Mouse (Mus musculus) forebrain, embryonic 10.5 days (tissue): ENCODE measurements around the gene Gart. TPM values are rescaled to one million over a fixed set of nuclear protein-coding genes. Genes with fewer than 3 reads are reported as not detected.

Experiments used
- DNase-seq: peaks from one replicate; pipeline ENCODE4 v3.0.0-alpha.2; 2017; ENCODE audit warnings: low spot score; ENCODE audit errors: extremely low spot score
- H3K27ac ChIP-seq: fragments of 300-500 bp; sonication (generic); 2 replicates; pipeline ENCODE4 v1.5.1; 2016; ENCODE audit warnings: mild to moderate bottlenecking
- H3K27me3 ChIP-seq: fragments of 300-500 bp; sonication (generic); 2 replicates; pipeline ENCODE4 v1.6.1; 2016; ENCODE audit warnings: mild to moderate bottlenecking; ENCODE audit not compliant: poor library complexity, severe bottlenecking
- H3K36me3 ChIP-seq: fragments of 300-500 bp; sonication (generic); replicated peaks from 2 replicates; pipeline ENCODE4 v1.6.1; 2016; ENCODE audit warnings: mild to moderate bottlenecking, moderate library complexity
- H3K4me1 ChIP-seq: fragments of 300-500 bp; sonication (generic); 2 replicates; pipeline ENCODE4 v1.6.1; 2016
- H3K4me3 ChIP-seq: fragments of 300-500 bp; sonication (generic); 2 replicates; pipeline ENCODE4 v1.5.1; 2016; ENCODE audit warnings: mild to moderate bottlenecking, moderate library complexity
- H3K9me3 ChIP-seq: fragments of 300-500 bp; sonication (generic); 2 replicates; pipeline ENCODE4 v1.6.1; 2016; ENCODE audit warnings: mild to moderate bottlenecking, moderate library complexity
- WGBS: fragments of 180-500 bp; shearing (Covaris S2); methylation state at CpG from one replicate; pipeline ENCODE4 v1.1.7; 2016; 5-methylcytosine and 5-hydroxymethylcytosine counted together
- polyA plus RNA-seq: library from polyadenylated mRNA; unstranded; fragments of >200 nt; fragmentation: Nextera tagmentation; extraction: Ambion mirVana; gene quantifications from 2 replicates; pipeline ENCODE4 v1.2.1, GENCODE M21; 2016

The Gart gene
- polyA plus RNA-seq, 1 experiment from 2014 or later: 204 TPM

DNA sequence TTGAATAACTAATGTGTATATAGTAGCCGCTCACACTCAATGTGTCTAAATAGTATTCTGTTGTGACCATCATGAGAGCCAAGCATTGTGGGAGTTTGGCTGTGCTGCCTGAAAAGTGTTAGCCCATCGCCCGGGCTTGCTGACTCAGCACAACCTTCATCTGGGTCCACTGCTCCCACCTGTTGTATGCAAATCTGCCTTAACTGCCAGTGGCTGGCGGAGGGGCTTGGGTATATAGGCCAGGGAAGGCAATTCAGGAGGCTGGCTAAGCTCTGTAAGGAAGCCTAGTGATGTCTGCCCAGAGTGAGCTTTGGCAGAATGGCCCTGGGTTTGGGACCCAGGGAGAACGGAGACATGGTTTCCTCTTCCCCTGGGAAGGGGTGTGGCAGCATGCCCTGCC is 26.6 kb downstream of the Gart start:
- no peaks in the 10 kb centered on the region for H3K9me3 ChIP-seq
- no peak overlapping the region for H3K27ac ChIP-seq
- no peak overlapping the region for H3K4me3 ChIP-seq
- H3K27me3 ChIP-seq: peaks cover 16% of the 10 kb centered on the region
- 89% methylated on average over 5 of the region's 5 CpGs for WGBS
- peaks cover 56% of the 10 kb centered on the region for H3K36me3 ChIP-seq
- peaks cover 6% of the 10 kb centered on the region for H3K4me1 ChIP-seq
- DNase-seq: no peak

DNA sequence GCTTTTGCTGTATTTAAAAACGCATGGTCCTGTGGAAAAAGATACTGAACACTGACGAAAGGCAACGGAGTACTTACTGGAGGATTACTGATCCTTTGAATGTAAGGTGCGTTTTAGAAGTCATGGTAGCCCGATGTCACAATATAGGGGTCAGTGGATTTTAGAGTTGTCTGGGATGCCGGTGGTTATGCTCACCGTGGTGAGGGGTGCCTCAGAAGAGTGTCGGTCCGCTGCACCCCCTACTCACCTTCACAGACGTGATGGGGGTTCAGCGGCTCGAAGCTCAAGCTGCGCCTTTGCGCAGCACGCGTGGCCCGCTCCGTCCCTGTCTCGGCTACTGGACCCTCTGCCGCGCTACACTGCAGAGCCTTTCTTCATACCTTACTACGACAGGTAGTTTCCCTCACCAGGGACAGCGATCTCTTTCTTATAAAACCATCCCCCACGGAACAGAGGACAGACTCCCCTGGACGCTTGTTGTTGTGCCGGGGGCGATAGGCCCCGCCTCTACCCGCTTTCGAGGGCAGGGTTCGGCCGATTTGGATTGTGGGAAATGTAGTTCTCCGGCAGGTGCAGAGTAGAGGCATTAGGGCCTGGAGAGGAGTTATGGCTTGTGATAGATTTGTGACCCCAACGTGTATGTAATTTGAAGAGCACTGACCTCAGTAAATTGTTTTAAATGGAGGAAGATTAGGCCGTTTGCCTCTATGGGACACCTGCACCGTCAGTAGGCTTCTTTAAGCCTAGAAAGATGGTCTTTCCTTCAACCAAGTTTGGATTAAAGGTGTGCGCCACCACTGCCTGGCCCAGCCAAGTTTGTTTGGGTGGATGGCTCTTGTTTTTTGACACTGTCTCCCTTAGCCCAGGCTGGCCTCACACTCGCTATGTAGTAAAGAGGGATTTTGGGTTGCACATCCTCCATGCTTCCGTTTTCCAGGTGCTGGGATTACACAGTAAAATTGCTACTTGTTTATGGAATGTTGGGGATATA is 27.9 kb downstream of the Gart start, which contains the start of gene Dnajc28:
TSS of gene Dnajc28 (minus strand) at position 516 of the 991 bp plus-strand sequence.
- Histone ChIP-seq H3K27ac (peak within 1 kb of the TSS; percentile 81), H3K27me3 (peaks cover 16% of the 10 kb centered on the region), H3K4me1 (peaks cover 6% of the 10 kb centered on the region), H3K9me3 (no peaks in the 10 kb centered on the region), H3K4me3 (peak within 1 kb of the TSS; percentile 80), H3K36me3 (peaks cover 42% of the 10 kb centered on the region)
- peak; percentile 75 for DNase-seq
- 10% methylated on average over 39 of the region's 39 CpGs for WGBS

DNA sequence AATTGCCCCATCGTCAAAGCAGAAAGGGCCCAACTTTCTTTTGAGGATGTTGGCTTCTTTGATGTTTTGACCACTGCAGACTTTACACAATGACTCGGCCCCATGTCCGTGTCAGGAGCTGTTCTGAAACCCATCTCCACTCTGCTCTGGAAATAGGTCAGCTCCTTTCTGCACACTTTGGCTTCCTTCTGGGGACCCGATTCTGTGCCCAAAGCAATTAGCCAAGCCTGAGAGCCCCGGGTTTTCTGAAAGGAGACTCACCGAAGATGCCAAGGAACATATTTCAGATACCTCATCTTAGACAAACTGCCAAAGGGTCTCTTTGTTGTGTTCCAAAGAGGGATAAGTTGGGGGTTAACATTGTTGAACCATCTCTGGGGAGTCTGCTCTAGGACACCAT is 32.2 kb downstream of the Gart start:
- 92% methylated on average over 6 of the region's 6 CpGs for WGBS
- Histone ChIP-seq H3K27me3 (peaks cover 16% of the 10 kb centered on the region), H3K36me3 (no peaks in the 10 kb centered on the region; the same call in 1 of the 2 replicates), H3K4me3 (no peak overlapping the region), H3K4me1 (peaks cover 6% of the 10 kb centered on the region), H3K9me3 (no peaks in the 10 kb centered on the region), H3K27ac (no peak overlapping the region)
- no peak for DNase-seq

DNA sequence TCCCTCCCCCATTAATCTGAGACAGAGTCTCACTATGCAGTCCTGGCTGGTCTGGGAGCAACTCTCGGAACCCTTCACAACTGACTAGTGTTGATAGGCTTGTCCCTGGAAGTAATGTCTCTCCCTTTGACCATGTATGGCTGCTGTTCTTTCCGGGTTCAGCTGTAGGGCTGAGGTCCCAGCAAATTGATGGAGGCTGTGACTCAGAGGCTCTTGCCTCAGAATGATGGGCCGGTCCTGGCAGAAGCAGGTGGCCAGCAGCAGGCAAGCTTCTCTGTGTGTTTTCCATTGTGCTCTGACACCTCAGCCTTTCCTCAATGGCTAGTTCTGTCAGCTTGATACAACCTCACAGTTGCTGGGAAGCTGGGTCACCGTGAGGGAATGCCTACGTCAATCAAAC is 34.2 kb downstream of the Gart start:
- H3K27me3 ChIP-seq: peaks cover 10% of the 10 kb centered on the region
- H3K4me3 ChIP-seq: no peak overlapping the region
- DNase-seq: no peak
- no peaks in the 10 kb centered on the region for H3K4me1 ChIP-seq
- no peaks in the 10 kb centered on the region for H3K36me3 ChIP-seq
- no peaks in the 10 kb centered on the region for H3K9me3 ChIP-seq
- WGBS: 86% methylated on average over 5 of the region's 5 CpGs
- H3K27ac ChIP-seq: no peak overlapping the region

DNA sequence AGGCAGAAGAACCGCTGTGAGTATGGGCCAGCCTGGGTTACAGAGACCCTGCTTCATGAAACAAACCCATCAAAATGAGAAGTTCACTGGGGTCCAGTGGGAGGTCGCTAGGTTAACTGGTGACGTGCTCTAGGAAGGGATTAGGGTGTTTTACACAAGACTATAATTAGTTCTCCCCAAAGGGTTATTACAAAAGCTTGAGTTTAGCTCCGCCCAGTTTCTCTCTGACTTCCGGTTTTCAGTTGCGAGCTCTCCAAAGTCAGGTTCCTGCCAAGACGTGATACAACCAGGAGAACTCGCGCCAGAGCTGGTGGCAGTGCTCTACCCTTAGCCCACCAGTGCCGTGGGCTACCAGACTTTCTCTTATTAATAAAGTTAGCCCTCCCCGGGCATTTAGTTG is 35.5 kb downstream of the Gart start:
- no peaks in the 10 kb centered on the region for H3K4me1 ChIP-seq
- H3K27me3 ChIP-seq: no peaks in the 10 kb centered on the region
- no peak for DNase-seq
- H3K36me3 ChIP-seq: no peaks in the 10 kb centered on the region
- WGBS: 69% methylated on average over 11 of the region's 11 CpGs
- no peak overlapping the region for H3K27ac ChIP-seq
- H3K4me3 ChIP-seq: no peak overlapping the region
- no peaks in the 10 kb centered on the region for H3K9me3 ChIP-seq

DNA sequence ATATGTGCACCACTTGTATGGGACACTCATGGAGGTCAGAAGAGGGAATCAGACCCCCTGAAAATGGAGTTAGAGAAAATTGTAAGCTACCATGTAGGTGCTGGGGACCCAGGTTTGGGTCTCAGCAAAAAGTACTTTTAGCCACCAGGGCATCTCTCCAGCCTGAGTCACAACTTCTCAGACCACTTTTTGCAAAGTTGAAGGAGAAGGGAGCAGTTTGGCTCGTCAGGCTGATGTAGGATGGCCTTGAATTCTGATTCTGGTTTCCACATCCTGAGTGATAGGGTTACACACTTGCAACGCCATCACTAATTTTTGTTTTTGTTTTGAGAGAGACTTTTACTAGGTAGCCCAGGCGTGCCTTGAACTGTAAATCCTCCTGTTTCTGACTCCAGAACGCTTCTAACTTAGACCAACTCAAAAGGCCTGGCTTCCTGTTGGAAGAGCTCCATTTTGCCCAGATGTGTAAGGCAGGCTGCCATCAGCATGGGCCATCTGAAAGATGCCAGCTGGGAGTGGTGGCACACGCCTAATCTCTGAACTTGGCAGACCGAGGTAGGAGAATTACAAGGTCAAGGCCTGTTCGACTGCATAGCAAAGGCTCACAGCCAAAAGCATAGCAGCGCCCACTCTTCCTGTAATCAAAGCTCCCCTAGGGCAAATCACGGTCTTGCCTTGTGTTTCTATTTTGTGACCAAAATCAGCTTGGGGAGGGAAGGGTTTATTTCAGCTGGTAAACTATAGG is 37.1 kb downstream of the Gart start:
- 84% methylated on average over 9 of the region's 9 CpGs for WGBS
- Histone ChIP-seq H3K36me3 (no peaks in the 10 kb centered on the region), H3K9me3 (no peaks in the 10 kb centered on the region), H3K4me1 (no peaks in the 10 kb centered on the region), H3K27ac (no peak overlapping the region), H3K4me3 (no peak overlapping the region), H3K27me3 (no peaks in the 10 kb centered on the region)
- DNase-seq: no peak

DNA sequence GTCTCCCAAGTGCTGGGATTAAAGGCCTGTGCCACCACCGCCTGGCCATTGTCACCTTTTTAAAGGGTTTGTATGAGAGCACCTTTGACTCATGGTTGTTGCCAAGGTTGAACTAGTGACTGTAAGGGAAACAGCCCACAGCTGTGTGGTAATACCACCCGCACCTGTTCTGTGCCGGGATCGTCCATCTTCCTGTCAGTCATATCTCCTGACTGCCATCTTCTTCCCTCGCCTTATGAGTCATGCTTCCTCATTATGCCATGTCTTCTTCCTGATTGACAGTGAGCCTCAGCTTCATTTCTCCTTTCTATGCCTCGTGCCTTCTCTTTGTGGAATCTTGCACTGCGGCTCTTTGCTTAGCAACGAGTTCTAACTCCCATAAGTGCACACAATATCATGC is 39.8 kb downstream of the Gart start:
- DNase-seq: no peak
- WGBS: 93% methylated on average over 8 of the region's 8 CpGs
- no peak overlapping the region for H3K27ac ChIP-seq
- no peak overlapping the region for H3K4me3 ChIP-seq
- no peaks in the 10 kb centered on the region for H3K27me3 ChIP-seq
- no peaks in the 10 kb centered on the region for H3K4me1 ChIP-seq
- no peaks in the 10 kb centered on the region for H3K36me3 ChIP-seq
- no peaks in the 10 kb centered on the region for H3K9me3 ChIP-seq

DNA sequence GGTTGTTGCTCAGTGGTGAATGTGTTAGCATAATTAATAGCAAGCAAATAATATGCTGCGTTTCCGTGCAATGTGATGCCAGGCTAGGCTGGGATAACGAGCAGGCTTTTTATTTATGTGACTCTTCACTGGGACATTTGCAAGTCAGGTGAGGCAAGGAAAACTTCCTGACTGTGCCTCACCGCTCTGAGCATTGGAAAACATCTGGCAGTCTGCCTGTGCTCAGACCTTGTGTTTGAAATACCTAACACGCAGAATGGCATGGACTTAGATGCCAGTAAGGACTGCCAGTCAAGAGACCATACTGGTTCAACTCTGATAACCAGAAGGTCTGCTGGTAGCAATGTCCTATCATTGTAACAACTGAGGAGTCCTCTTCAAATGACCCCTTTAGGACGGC is 41.6 kb downstream of the Gart start:
- H3K4me1 ChIP-seq: no peaks in the 10 kb centered on the region
- no peak overlapping the region for H3K27ac ChIP-seq
- no peak overlapping the region for H3K4me3 ChIP-seq
- no peaks in the 10 kb centered on the region for H3K27me3 ChIP-seq
- DNase-seq: no peak
- H3K9me3 ChIP-seq: no peaks in the 10 kb centered on the region
- H3K36me3 ChIP-seq: no peaks in the 10 kb centered on the region
- WGBS: 88% methylated on average over 6 of the region's 6 CpGs

DNA sequence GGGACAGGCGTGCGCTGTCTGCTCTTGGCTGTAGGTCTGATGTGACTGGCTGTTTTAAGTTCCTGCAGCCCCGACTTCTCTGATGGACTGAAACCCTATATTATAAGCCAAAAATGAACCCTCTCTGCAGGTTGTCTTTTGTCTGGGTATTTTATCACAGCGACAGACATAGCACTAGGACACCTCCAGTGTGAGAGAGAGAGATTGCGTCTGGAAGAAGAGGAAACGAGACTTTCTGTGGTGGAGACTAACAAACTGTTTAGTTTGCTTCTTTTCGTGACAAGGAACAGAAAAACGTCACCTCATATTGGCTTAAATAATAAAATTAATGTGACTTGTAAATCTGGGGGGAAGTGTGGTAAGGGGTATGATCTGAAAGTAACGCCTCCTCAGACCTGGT is 45.1 kb downstream of the Gart start:
- Histone ChIP-seq H3K36me3 (no peaks in the 10 kb centered on the region), H3K27me3 (peaks cover 22% of the 10 kb centered on the region), H3K4me3 (no peak overlapping the region), H3K4me1 (peaks cover 14% of the 10 kb centered on the region), H3K27ac (no peak overlapping the region), H3K9me3 (no peaks in the 10 kb centered on the region)
- no peak for DNase-seq
- WGBS: 81% methylated on average over 9 of the region's 9 CpGs

DNA sequence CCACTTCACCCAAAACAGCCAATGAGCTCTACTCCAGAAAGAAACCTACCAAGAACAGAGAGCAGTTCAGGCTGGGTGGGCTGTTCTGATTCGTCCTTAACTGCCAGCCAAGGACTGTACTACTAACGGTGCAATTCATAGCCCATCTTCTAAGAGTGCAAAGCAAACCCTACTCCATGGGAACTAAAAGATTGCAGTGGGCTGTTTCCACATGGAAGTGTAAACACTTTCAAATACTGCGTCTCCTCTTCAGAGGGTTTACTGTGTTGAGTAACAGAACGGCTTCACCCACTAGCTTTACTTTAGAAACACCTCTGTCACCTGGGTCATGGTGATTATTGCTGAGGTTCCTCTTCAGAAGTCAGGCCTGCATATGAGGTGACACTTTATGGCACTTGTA is 45.7 kb downstream of the Gart start:
- DNase-seq: no peak
- 86% methylated on average over 4 of the region's 4 CpGs for WGBS
- no peaks in the 10 kb centered on the region for H3K36me3 ChIP-seq
- peaks cover 28% of the 10 kb centered on the region for H3K27me3 ChIP-seq
- H3K9me3 ChIP-seq: no peaks in the 10 kb centered on the region
- no peak overlapping the region for H3K27ac ChIP-seq
- H3K4me1 ChIP-seq: peaks cover 18% of the 10 kb centered on the region
- H3K4me3 ChIP-seq: no peak overlapping the region

DNA sequence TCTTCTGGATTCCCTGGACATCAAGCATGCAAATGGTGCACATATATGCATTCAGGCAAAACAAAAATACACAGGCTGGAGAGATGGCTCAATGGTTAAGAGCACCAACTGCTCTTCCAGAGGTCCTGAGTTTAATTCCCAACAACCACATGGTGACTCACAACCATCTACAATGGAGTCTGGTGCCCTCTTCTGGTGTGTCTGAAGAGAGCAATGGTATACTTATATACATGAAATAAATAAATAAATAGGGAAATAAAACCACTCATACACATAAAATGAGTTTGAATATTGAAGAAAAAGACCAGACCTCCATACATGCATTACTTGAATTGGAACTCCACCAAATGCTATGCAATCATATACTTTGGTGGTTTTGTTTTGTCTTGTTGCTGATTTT is 47.5 kb downstream of the Gart start:
- Histone ChIP-seq H3K9me3 (no peaks in the 10 kb centered on the region), H3K27ac (no peak overlapping the region), H3K4me3 (no peak overlapping the region), H3K4me1 (peaks cover 23% of the 10 kb centered on the region), H3K36me3 (no peaks in the 10 kb centered on the region), H3K27me3 (peaks cover 40% of the 10 kb centered on the region)
- no peak for DNase-seq

DNA sequence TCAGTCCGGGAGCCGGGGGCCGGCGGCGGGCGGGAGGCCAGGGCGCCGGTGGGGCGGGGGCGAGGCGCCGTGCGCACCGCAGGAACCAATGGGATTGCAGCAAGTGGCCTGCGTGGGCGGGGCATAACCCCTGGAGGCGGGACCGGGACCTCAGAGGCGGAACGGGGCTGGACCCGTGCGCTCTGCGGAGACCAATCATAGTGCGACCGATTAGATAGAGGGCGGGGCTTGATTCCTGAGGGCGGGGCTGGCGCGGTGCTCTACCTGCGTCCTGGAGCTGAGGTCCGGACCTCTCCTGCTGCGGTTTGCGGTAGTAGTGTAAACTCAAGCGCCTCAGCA is 49.1 kb downstream of the Gart start, which contains the start of gene Tmem50b:
TSS of gene Tmem50b (minus strand) at position 129 of the 339 bp plus-strand sequence.
- Histone ChIP-seq H3K4me3 (peak within 1 kb of the TSS; percentile 75), H3K27me3 (peaks cover 40% of the 10 kb centered on the region), H3K27ac (peak within 1 kb of the TSS; percentile 86), H3K4me1 (peaks cover 25% of the 10 kb centered on the region), H3K36me3 (no peaks in the 10 kb centered on the region), H3K9me3 (no peaks in the 10 kb centered on the region)
- 0% methylated on average over 34 of the region's 34 CpGs for WGBS
- peak; percentile 98 for DNase-seq
